Mouse (Mus musculus): ENCODE measurements around the gene Spef1. TPM values are rescaled to one million over a fixed set of nuclear protein-coding genes. Genes with fewer than 3 reads are reported as not detected.

The Spef1 gene
- polyA plus RNA-seq, 1 experiment from 2014 or later = 5.7 TPM

DNA sequence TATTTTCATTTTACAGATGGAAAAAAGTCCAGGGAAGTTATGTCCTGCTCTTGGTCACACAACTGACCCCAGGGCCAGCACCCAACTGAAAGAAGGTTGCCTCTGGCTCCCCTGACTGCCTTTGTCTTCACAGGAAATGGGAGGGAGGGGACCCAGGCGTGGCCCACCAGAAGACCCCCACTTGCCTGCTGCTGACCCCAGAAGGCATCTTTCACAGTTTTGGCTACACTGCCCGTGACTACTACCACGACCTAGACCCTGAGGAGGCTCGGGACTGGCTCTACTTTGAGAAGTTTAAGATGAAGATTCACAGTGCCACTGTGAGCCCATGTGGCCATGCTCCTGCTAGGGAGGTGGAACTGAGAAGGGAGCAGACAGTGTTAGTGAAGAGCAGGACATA, 48.8 kb downstream of the Spef1 start:
- no peak overlapping the region for H3K9ac ChIP-seq
- peaks cover 10% of the 10 kb centered on the region; the same call in 1 of the 2 replicates for H3K36me3 ChIP-seq
- WGBS = 82% methylated on average over 4 of the region's 4 CpGs
- no peak for ATAC-seq (ENCODE audit: insufficient read depth, low FRiP score, low read depth)
- no peak overlapping the region for H3K4me2 ChIP-seq
- H3K4me3 ChIP-seq (replicated peaks) = no peak overlapping the region
- no peaks in the 10 kb centered on the region for H3K27me3 ChIP-seq (replicated peaks)
- H3K9me3 ChIP-seq = no peaks in the 10 kb centered on the region
- H3K27ac ChIP-seq = no peak overlapping the region
- 0 out of 2 replicates have a peak, but pooled peaks cover 4% of the 10 kb centered on the region for H3K4me1 ChIP-seq

DNA sequence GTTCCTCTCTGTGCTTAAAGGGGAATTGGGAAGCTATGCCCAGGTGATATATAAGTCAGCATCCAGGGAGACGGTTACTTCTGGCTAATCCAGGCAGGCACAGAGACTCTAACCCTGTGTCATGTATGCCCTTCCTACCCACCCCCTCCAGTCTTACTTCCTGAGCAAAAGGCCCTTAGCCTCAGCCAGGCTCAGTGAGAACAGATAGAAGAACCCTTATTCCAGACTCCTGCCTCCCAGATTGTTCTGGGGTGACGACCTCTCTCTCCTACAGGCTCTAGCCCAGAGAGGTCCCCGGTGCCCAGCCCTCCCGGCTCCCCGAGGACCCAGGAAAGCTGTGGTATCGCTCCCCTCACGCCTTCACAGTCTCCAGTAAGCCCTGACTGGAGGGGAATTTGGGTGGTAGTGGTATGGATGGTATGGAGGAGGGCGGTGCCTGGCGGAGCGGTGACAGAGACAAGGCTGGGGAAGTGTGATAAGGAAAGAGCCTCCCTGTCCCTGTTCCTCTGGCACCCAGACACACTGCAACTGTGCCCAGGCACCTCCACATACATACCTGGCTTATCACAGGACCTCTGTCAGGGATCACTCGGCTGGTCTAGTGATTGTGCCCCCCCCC, 51.5 kb downstream of the Spef1 start:
- Histone ChIP-seq H3K4me3 (replicated peaks) (no peak overlapping the region), H3K27ac (peak overlapping the region; percentile 13; the same call in 1 of the 2 replicates), H3K9me3 (no peaks in the 10 kb centered on the region), H3K36me3 (peaks cover 10% of the 10 kb centered on the region; the same call in 1 of the 2 replicates), H3K9ac (no peak overlapping the region), H3K4me1 (no peaks in the 10 kb centered on the region), H3K4me2 (no peak overlapping the region), H3K27me3 (replicated peaks) (no peaks in the 10 kb centered on the region)
- ATAC-seq (ENCODE audit: insufficient read depth, low FRiP score, low read depth) = peak; percentile 96
- WGBS = 59% methylated on average over 11 of the region's 11 CpGs

DNA sequence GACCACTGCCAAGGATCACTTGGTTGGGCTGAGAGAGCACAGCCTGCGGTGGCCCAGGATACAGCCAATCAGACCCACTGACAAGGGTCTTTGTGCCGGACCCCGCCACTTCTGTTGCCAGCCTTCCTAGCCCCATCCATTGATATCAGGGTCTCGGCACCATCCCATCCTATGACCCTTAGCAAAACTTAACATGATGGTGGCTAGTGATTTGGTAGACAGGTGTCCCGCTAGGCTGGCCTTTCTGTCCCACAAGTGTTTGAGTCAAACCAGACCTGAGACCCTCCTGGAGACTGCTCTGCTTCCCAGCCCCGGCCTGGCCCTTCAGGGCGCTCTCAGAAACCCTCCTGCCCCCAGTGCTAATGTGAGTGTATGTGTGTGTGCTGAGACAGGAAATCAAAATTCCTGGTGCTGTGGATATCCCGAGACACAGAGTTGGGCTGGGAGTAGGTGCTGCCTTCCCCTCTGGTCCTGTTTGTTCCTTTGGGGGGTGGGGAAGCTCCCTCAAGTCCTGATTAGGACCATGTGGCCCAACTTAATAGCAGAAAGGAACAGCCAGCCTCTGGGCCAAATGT, 52.2 kb downstream of the Spef1 start:
- Histone ChIP-seq H3K4me3 (replicated peaks) (no peak overlapping the region), H3K9me3 (no peaks in the 10 kb centered on the region), H3K36me3 (peaks cover 10% of the 10 kb centered on the region; the same call in 1 of the 2 replicates), H3K27me3 (replicated peaks) (no peaks in the 10 kb centered on the region), H3K4me1 (no peaks in the 10 kb centered on the region), H3K4me2 (no peak overlapping the region), H3K9ac (no peak overlapping the region), H3K27ac (peak overlapping the region; percentile 13; the same call in 1 of the 2 replicates)
- 83% methylated on average over 8 of the region's 8 CpGs for WGBS
- no peak for ATAC-seq (ENCODE audit: insufficient read depth, low FRiP score, low read depth)

DNA sequence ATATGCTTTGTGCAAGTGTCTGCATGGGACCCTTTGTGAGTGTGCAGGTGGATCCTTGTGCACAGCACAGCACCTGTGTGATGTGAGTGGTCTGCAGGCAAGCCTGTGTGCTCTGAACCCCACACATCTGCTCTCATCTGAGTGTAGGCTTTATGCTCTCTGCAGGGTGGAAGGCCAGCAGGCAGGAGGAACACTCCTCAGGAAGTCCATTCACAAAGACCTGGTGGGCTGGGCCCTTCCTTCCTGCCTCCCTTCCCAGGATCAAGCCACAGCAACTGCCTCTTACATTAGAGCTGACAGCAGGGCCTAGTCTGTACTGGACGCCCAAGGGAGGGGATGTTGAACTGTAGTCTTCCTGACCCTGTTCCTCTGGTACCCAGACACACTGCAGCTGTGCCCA, 52.7 kb downstream of the Spef1 start:
- H3K27me3 ChIP-seq (replicated peaks) = no peaks in the 10 kb centered on the region
- peaks cover 10% of the 10 kb centered on the region; the same call in 1 of the 2 replicates for H3K36me3 ChIP-seq
- peak overlapping the region; percentile 13; the same call in 1 of the 2 replicates for H3K27ac ChIP-seq
- no peak overlapping the region for H3K4me2 ChIP-seq
- no peak overlapping the region for H3K9ac ChIP-seq
- WGBS = 64% methylated on average over 1 of the region's 1 CpGs
- no peak overlapping the region for H3K4me3 ChIP-seq (replicated peaks)
- no peaks in the 10 kb centered on the region for H3K9me3 ChIP-seq
- ATAC-seq (ENCODE audit: insufficient read depth, low FRiP score, low read depth) = no peak
- H3K4me1 ChIP-seq = no peaks in the 10 kb centered on the region

DNA sequence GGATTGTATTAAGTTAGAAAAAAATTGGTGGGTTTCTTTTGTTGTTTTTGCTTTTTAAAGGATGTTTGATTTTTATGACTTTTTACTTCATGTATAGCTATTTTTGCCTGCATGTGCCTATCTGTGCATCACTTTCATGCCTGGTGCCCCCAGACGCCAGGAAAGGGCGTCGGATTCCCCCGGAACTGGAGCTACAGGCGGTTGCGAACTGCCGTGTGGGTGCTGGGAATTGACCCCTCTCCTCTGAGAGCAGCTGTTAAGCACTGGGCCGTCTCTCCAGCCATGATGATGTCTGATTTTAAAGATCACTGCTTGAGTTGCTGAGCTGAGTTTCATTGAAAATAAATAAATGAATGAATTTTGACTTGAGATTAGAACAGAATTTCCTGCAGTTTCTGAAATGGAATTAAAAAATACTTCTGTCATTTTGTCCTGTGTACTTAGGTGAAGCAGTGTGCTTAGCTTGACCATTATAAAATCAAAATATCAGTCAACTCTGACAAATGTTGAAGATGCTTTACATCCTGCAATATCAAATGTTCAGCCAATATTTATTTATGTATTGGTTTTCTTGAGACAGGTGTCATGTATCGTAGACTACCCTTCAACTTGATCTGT, 54.0 kb downstream of the Spef1 start, which contains the start of gene Gm11037:
TSS of gene Gm11037 (plus strand) at position 568 of the 618 bp plus-strand sequence.
- WGBS = 76% methylated on average over 9 of the region's 9 CpGs
- Histone ChIP-seq H3K4me3 (replicated peaks) (no peak within 1 kb of the TSS), H3K36me3 (peaks cover 8% of the 10 kb centered on the region; the same call in 1 of the 2 replicates), H3K4me1 (peaks cover 9% of the 10 kb centered on the region; the same call in 1 of the 2 replicates), H3K27ac (peak within 1 kb of the TSS; percentile 3; the same call in 1 of the 2 replicates), H3K9ac (no peak within 1 kb of the TSS), H3K9me3 (no peaks in the 10 kb centered on the region), H3K4me2 (no peak within 1 kb of the TSS), H3K27me3 (replicated peaks) (no peaks in the 10 kb centered on the region)
- no peak for ATAC-seq (ENCODE audit: insufficient read depth, low FRiP score, low read depth)

DNA sequence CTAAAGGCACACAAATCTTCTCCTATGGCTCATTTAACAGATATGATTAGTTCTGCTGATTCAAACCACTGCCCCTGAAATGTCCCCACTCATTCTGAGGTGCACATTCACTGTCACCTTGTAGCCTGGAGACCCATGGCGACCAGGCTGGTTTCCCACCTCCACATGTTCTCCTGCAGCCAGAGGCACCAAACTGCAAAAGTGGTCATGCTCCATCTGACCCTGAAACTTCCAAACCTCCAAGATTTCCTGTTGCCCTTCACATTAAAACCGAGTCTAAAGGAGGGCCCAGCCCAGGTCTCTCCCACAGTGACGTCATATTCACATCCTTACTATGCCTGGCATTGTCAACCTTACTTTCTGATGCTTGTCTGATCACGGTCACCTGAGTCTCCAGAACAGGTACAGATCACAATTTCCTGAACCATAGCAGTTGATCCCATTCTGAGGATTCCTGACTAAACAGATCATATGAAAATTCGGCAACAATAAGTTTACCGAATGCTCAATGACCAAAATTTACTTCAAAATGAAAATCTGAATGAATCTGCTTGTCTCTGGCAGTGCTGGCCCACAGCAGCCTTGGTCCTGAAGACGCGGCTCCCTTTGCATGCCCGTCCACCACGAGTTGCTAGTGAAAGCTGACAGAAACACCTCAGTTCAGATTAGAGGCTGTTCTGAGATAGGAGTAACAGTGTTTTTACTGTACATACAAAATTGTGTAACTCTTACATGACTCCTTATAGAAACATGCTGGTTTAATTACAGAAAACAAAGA, 54.8 kb downstream of the Spef1 start:
- 86% methylated on average over 10 of the region's 10 CpGs for WGBS
- H3K27ac ChIP-seq = no peak overlapping the region
- no peak overlapping the region for H3K4me2 ChIP-seq
- H3K9me3 ChIP-seq = no peaks in the 10 kb centered on the region
- no peak overlapping the region for H3K9ac ChIP-seq
- no peaks in the 10 kb centered on the region for H3K27me3 ChIP-seq (replicated peaks)
- no peak for ATAC-seq (ENCODE audit: insufficient read depth, low FRiP score, low read depth)
- H3K4me1 ChIP-seq = peaks cover 11% of the 10 kb centered on the region; the same call in 1 of the 2 replicates
- peaks cover 3% of the 10 kb centered on the region; the same call in 1 of the 2 replicates for H3K36me3 ChIP-seq
- no peak overlapping the region for H3K4me3 ChIP-seq (replicated peaks)

DNA sequence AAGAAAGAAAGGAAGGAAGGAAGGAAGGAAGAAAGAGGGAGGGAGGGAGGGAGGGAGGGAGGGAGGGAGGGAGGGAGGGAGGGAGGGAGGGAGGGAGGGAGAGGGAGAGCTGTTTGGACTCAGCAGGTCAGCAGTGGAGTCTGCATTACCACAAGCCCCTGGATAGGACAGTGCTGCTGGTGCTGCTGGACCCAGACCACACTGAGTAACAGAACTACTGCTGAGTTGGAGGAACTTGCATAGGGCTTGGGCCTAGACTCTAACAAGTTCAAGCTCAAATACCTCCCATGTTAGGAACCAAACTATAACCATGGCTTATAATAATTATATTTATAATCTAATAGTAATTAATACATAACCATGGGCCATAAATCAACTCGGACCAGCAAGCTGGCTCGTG, 56.2 kb downstream of the Spef1 start:
- Histone ChIP-seq H3K9me3 (no peaks in the 10 kb centered on the region), H3K4me3 (replicated peaks) (no peak overlapping the region), H3K36me3 (peaks cover 3% of the 10 kb centered on the region; the same call in 1 of the 2 replicates), H3K4me2 (no peak overlapping the region), H3K4me1 (peaks cover 22% of the 10 kb centered on the region), H3K27ac (no peak overlapping the region), H3K27me3 (replicated peaks) (no peaks in the 10 kb centered on the region), H3K9ac (no peak overlapping the region)
- ATAC-seq (ENCODE audit: insufficient read depth, low FRiP score, low read depth) = no peak
- WGBS = 74% methylated on average over 2 of the region's 2 CpGs

DNA sequence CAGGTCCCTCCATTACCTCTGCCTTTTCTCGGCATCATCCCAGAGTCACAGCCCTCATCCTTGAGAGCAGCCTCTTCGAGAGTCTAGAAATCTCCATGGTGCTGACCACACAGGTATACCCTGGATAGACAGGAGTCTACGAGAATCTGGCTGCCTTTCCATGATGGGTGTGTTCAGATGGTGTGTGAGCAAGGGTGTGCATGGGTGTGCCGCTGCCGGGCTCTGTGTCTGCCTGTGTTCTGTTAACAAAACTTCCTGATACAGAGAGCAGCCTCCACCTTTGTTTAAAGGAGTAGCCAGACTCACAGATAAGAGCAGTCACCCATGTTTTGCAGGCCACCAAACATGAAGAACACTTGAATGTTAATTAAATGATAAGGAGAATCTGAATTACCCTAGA, 57.2 kb downstream of the Spef1 start:
- WGBS = 51% methylated on average over 5 of the region's 5 CpGs
- Histone ChIP-seq H3K36me3 (0 out of 2 replicates have a peak, but pooled peaks cover 3% of the 10 kb centered on the region), H3K27ac (no peak overlapping the region), H3K4me2 (peak overlapping the region; percentile 75), H3K9me3 (no peaks in the 10 kb centered on the region), H3K4me1 (peaks cover 22% of the 10 kb centered on the region), H3K9ac (no peak overlapping the region), H3K27me3 (replicated peaks) (no peaks in the 10 kb centered on the region), H3K4me3 (replicated peaks) (no peak overlapping the region)
- ATAC-seq (ENCODE audit: insufficient read depth, low FRiP score, low read depth) = peak; percentile 38; the same call in 1 of the 2 replicates

DNA sequence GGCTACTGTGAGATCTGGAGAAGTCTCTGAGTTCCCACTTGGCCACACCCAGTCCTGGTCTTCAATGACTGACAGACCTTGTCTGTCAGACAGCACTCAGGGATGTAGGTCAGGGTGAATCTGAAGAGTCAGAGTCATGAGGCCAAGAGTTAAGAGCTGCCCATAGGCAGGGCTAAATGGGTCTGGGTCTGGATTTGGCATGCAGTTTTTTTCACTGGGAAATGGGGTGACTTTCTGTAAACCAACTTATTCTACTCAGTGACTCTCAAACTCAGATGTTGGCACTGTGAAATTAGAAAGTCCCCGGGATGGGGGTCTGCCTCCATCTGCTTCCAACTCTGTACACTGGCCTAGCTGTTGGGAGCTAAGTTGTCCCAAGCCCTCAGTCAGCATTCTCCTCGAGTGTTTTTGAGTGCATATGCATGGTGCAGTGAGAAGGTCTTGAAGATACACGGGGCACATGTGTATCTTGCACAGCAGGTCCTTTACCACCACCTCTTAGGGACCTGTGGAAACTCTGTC, 58.4 kb downstream of the Spef1 start:
- H3K4me1 ChIP-seq = peaks cover 26% of the 10 kb centered on the region
- no peaks in the 10 kb centered on the region for H3K9me3 ChIP-seq
- no peak overlapping the region for H3K9ac ChIP-seq
- H3K4me3 ChIP-seq (replicated peaks) = peak overlapping the region; percentile 65
- H3K4me2 ChIP-seq = peak overlapping the region; percentile 75
- H3K27ac ChIP-seq = no peak overlapping the region
- H3K27me3 ChIP-seq (replicated peaks) = no peaks in the 10 kb centered on the region
- H3K36me3 ChIP-seq = no peaks in the 10 kb centered on the region
- no peak for ATAC-seq (ENCODE audit: insufficient read depth, low FRiP score, low read depth)
- WGBS = 79% methylated on average over 3 of the region's 3 CpGs

DNA sequence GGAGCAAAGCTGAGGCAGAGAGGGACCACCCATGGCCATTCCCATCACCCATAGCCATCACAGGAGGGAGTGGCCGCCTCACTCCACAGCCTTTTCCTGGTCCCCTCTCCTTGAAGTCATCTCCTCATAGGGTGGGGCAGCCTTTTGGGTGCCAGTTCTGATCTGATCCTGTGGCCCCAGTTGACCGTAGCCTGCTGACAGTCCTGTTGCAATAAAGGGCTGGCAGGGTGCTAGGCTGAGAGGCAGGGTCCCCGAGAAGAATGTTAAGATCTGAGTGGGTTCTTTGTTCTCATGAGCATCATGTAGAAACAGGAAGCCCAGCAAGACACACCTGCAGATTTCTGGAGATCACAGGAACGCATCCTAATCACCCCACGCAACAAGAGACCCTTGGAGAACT, 58.9 kb downstream of the Spef1 start:
- H3K27me3 ChIP-seq (replicated peaks) = no peaks in the 10 kb centered on the region
- H3K4me3 ChIP-seq (replicated peaks) = peak overlapping the region; percentile 65
- no peaks in the 10 kb centered on the region for H3K36me3 ChIP-seq
- no peak overlapping the region for H3K27ac ChIP-seq
- no peak for ATAC-seq (ENCODE audit: insufficient read depth, low FRiP score, low read depth)
- WGBS = 65% methylated on average over 5 of the region's 5 CpGs
- no peaks in the 10 kb centered on the region for H3K9me3 ChIP-seq
- H3K4me2 ChIP-seq = peak overlapping the region; percentile 75
- peak overlapping the region; percentile 60; the same call in 1 of the 2 replicates for H3K9ac ChIP-seq
- peaks cover 26% of the 10 kb centered on the region for H3K4me1 ChIP-seq

DNA sequence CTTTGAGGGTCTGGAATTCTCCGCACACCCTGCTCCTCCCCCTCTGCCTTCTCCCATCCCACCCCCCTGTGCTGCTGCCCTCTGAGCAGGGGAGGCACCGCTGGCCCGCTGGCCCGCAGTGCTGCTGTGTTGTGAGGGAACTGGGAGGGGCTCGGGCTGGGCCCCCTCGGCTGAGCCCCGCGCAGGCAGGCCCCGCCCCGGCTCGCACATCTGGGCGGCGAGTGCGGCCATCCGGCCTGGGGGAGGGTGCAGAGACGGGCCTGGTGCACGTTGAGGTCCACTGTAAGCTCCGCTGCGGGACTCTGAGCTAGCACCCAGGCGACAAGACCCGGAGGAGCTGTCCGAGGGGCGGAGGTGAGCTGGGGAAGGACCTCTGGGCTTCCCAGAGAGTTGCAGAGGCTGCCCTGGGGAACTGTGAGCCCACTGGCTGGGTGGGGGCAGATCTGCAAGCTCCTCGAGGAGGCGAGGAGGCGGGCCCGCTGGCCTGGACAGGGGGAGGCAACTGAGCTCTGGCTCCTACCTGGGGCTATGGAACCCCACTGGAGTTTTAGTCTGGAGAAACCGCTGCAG, 59.8 kb downstream of the Spef1 start, which contains the start of gene Hspa12b:
TSS of gene Hspa12b (plus strand) at position 120 of the 570 bp plus-strand sequence.
- Histone ChIP-seq H3K27me3 (replicated peaks) (no peaks in the 10 kb centered on the region), H3K36me3 (no peaks in the 10 kb centered on the region), H3K9me3 (no peaks in the 10 kb centered on the region), H3K4me2 (peak within 1 kb of the TSS; percentile 75), H3K27ac (peak within 1 kb of the TSS; percentile 75), H3K4me1 (peaks cover 26% of the 10 kb centered on the region), H3K4me3 (replicated peaks) (peak within 1 kb of the TSS; percentile 65), H3K9ac (peak within 1 kb of the TSS; percentile 60)
- ATAC-seq (ENCODE audit: insufficient read depth, low FRiP score, low read depth) = peak; percentile 89
- 3% methylated on average over 28 of the region's 28 CpGs for WGBS
